Mouse (Mus musculus): ENCODE data around the gene Tspan7.

- TF ChIP-seq POLR2A (IDR thresholded peaks at IDR 0.05; ENCODE audit: extremely low read depth, insufficient read depth, low read length), result no peak
- no peak for TF ChIP-seq CTCF (IDR thresholded peaks at IDR 0.05; ENCODE audit: low read depth, low read length)
Measured at GRCm38 (mm10) chrX:10556899-10557298, 71.9 kb downstream of the Tspan7 start.
